Mouse (Mus musculus): Measurements from ENCODE around the gene Abtb2.

- TF ChIP-seq CTCF (IDR thresholded peaks at IDR 0.05; ENCODE audit: borderline replicate concordance, insufficient read depth, low read length), result no peak
- TF ChIP-seq POLR2A (IDR thresholded peaks at IDR 0.05; ENCODE audit: low read depth, low read length), result no peak
Observed at GRCm38 (mm10) chr2:103615028-103615427, 48.9 kb downstream of the Abtb2 start.
